Comparison of ENCODE assay signal across 12 mouse cellular contexts in genomic region chr9:40859196-40859595, GRCm38 (mm10). TPM values are rescaled to one million over a fixed set of nuclear protein-coding genes. Genes with fewer than 3 reads are reported as not detected.
A peak's percentile ranks its signal among the peaks of the same experiment; 100 is the strongest.
DNase-seq lines count a peak whose midpoint lies in the region; ATAC-seq and TF ChIP-seq lines count a peak whose summit lies in the region.
"Had no signal": no experiment of that assay in that cellular context is flagged by ENCODE, and none has a peak within 500 bp of the region (broad histone marks: within the 10 kb centered on the region; RNA-seq: fewer than 3 reads in every experiment).

No protein-coding gene starts in this region.

- H3K36me3 ChIP-seq in liver, embryonic 11.5 days (ENCODE audit: control insufficient read depth, insufficient read depth, low read length), result no peaks in the 10 kb centered on the region
- H3K36me3 ChIP-seq in liver, embryonic 12.5 days, result no peaks in the 10 kb centered on the region
- no peaks in the 10 kb centered on the region for H3K36me3 ChIP-seq in embryonic facial prominence, embryonic 15.5 days
- H3K36me3 ChIP-seq in intestine, postnatal 0 days (ENCODE audit: control insufficient read depth, insufficient read depth), result no peaks in the 10 kb centered on the region

- TF ChIP-seq CTCF in intestine, postnatal 0 days (IDR thresholded peaks at IDR 0.05; ENCODE audit: low read depth), result no peak

- H3K9me3 ChIP-seq in liver, embryonic 11.5 days (ENCODE audit: control insufficient read depth, low read length), result no peaks in the 10 kb centered on the region
- H3K9me3 ChIP-seq in liver, embryonic 12.5 days (replicated peaks), result no peaks in the 10 kb centered on the region
- no peaks in the 10 kb centered on the region for H3K9me3 ChIP-seq in embryonic facial prominence, embryonic 15.5 days (replicated peaks)
- H3K9me3 ChIP-seq in intestine, postnatal 0 days (ENCODE audit: control insufficient read depth), result no peaks in the 10 kb centered on the region

- DNase-seq in liver, embryonic 11.5 days (ENCODE audit: low spot score), result no peak
- peak; percentile 72 for DNase-seq in retina, embryonic 14.5 days (ENCODE audit: low spot score)
- no peak for DNase-seq in thymus, postnatal 14 days
- DNase-seq in layer of hippocampus, postnatal 14 days (ENCODE audit: low spot score in 2 of 2), result no peak
- DNase-seq in kidney, postnatal 36 days, result no peak
- DNase-seq: cerebellum, adult 9-11 months; lung, postnatal 14 days had no signal

- no peak overlapping the region for H3K9ac ChIP-seq in liver, embryonic 11.5 days (ENCODE audit: low read depth, low read length)
- H3K9ac ChIP-seq in liver, embryonic 12.5 days, result no peak overlapping the region
- no peak overlapping the region for H3K9ac ChIP-seq in embryonic facial prominence, embryonic 15.5 days
- no peak overlapping the region for H3K9ac ChIP-seq in intestine, postnatal 0 days (ENCODE audit: low read depth, low read length)

- H3K4me3 ChIP-seq in liver, embryonic 11.5 days (ENCODE audit: low read depth, low read length), result no peak overlapping the region; the same call in 1 of the 2 replicates
- H3K4me3 ChIP-seq in liver, embryonic 12.5 days, result no peak overlapping the region; the same call in 1 of the 2 replicates
- H3K4me3 ChIP-seq in embryonic facial prominence, embryonic 15.5 days (replicated peaks), result peak overlapping the region; percentile 40
- H3K4me3 ChIP-seq in intestine, postnatal 0 days (ENCODE audit: low read depth, low read length), result 0 out of 2 replicates have a peak overlapping the region, but pooled peaks have one; percentile 26

- H3K27me3 ChIP-seq in liver, embryonic 11.5 days (replicated peaks; ENCODE audit: control insufficient read depth, insufficient read depth, low read length), result peaks cover 21% of the 10 kb centered on the region
- H3K27me3 ChIP-seq in liver, embryonic 12.5 days (replicated peaks), result peaks cover 32% of the 10 kb centered on the region
- H3K27me3 ChIP-seq in embryonic facial prominence, embryonic 15.5 days, result peaks cover 19% of the 10 kb centered on the region
- H3K27me3 ChIP-seq in intestine, postnatal 0 days (replicated peaks; ENCODE audit: control insufficient read depth, insufficient read depth, low read length), result peaks cover 6% of the 10 kb centered on the region; the same call in 1 of the 2 replicates

- WGBS in liver, embryonic 11.5 days, result 13% methylated on average over 9 of the region's 9 CpGs
- WGBS in liver, embryonic 12.5 days (ENCODE audit: insufficient replicate concordance), result 14% methylated on average over 9 of the region's 9 CpGs
- WGBS in embryonic facial prominence, embryonic 15.5 days, result 7% methylated on average over 9 of the region's 9 CpGs
- WGBS in intestine, postnatal 0 days, result 19% methylated on average over 9 of the region's 9 CpGs

- no peak overlapping the region for H3K27ac ChIP-seq in liver, embryonic 11.5 days (ENCODE audit: low read depth, low read length)
- H3K27ac ChIP-seq in liver, embryonic 12.5 days, result no peak overlapping the region
- H3K27ac ChIP-seq in embryonic facial prominence, embryonic 15.5 days (replicated peaks), result no peak overlapping the region
- H3K27ac ChIP-seq in intestine, postnatal 0 days (ENCODE audit: low read depth, low read length), result no peak overlapping the region

- no peak for ATAC-seq in liver, embryonic 11.5 days (replicated peaks; ENCODE audit: low FRiP score)
- no peak for ATAC-seq in liver, embryonic 12.5 days
- no peak for ATAC-seq in embryonic facial prominence, embryonic 15.5 days (ENCODE audit: insufficient number of reproducible peaks, low FRiP score, low TSS enrichment, low read depth)
- no peak for ATAC-seq in intestine, postnatal 0 days

- no peaks in the 10 kb centered on the region for H3K4me1 ChIP-seq in liver, embryonic 11.5 days (replicated peaks; ENCODE audit: control insufficient read depth, insufficient read depth, low read length)
- H3K4me1 ChIP-seq in liver, embryonic 12.5 days, result 0 out of 2 replicates have a peak, but pooled peaks cover 3% of the 10 kb centered on the region
- peaks cover 4% of the 10 kb centered on the region; the same call in 1 of the 2 replicates for H3K4me1 ChIP-seq in embryonic facial prominence, embryonic 15.5 days
- H3K4me1 ChIP-seq in intestine, postnatal 0 days (replicated peaks; ENCODE audit: control insufficient read depth, insufficient read depth, low read length), result no peaks in the 10 kb centered on the region

- peak overlapping the region; percentile 47 for H3K4me2 ChIP-seq in liver, embryonic 11.5 days
- no peak overlapping the region for H3K4me2 ChIP-seq in liver, embryonic 12.5 days
- H3K4me2 ChIP-seq in embryonic facial prominence, embryonic 15.5 days (replicated peaks), result peak overlapping the region; percentile 49
- peak overlapping the region; percentile 60; the same call in 1 of the 2 replicates for H3K4me2 ChIP-seq in intestine, postnatal 0 days (replicated peaks; ENCODE audit: low read depth)

RNA-seq across cellular contexts. Expression of gene Bsx, which starts 14.7 kb away (rescaled TPM):
- not detected in 2 replicates for polyA plus RNA-seq in liver, embryonic 11.5 days (2014; fragmentation: Nextera tagmentation; extraction: Ambion mirVana)
- polyA plus RNA-seq in liver, embryonic 12.5 days (2016; fragmentation: Nextera tagmentation; extraction: Ambion mirVana), result not detected in 2 replicates
- polyA plus RNA-seq in embryonic facial prominence, embryonic 15.5 days (2015; fragmentation: Nextera tagmentation; extraction: Ambion mirVana), result not detected in 2 replicates
- polyA plus RNA-seq in intestine, postnatal 0 days (2015; fragmentation: Nextera tagmentation; extraction: Ambion mirVana), result not detected in 2 replicates
- not detected for total RNA-seq in layer of hippocampus, postnatal 14 days (2021)
- total RNA-seq: hematopoietic stem cell, adult 5-6 weeks had no signal
- polyA plus RNA-seq: small intestine, adult 2 months had no signal

RNA-seq across cellular contexts. Expression of gene Hspa8, which starts 58.4 kb away (rescaled TPM):
- 3,603 and 3,888 TPM in 2 replicates for polyA plus RNA-seq in liver, embryonic 11.5 days (2014; fragmentation: Nextera tagmentation; extraction: Ambion mirVana)
- 2,428 and 2,723 TPM in 2 replicates for polyA plus RNA-seq in liver, embryonic 12.5 days (2016; fragmentation: Nextera tagmentation; extraction: Ambion mirVana)
- polyA plus RNA-seq in embryonic facial prominence, embryonic 15.5 days (2015; fragmentation: Nextera tagmentation; extraction: Ambion mirVana), result 2,291 and 2,301 TPM in 2 replicates
- 1,042 and 1,135 TPM in 2 replicates for polyA plus RNA-seq in intestine, postnatal 0 days (2015; fragmentation: Nextera tagmentation; extraction: Ambion mirVana)
- 1,000 to 10,000 TPM; 2,045 to 2,355 TPM for total RNA-seq in layer of hippocampus, postnatal 14 days (2021)

Comparison
In these comparisons a context has a peak if more than half of its experiments do, and no peak if none do; other contexts are left out.
1. H3K4me3 ChIP-seq: peak in embryonic facial prominence, embryonic 15.5 days (single experiment) and intestine, postnatal 0 days (single experiment); none in liver, embryonic 11.5 days (single experiment) and liver, embryonic 12.5 days (single experiment).